Mouse (Mus musculus): Measurements from ENCODE around the gene Atp5h. TPM values are rescaled to one million over a fixed set of nuclear protein-coding genes. Genes with fewer than 3 reads are reported as not detected.

Gene Atp5h
- total RNA-seq, 1 experiment = 342 TPM

DNA sequence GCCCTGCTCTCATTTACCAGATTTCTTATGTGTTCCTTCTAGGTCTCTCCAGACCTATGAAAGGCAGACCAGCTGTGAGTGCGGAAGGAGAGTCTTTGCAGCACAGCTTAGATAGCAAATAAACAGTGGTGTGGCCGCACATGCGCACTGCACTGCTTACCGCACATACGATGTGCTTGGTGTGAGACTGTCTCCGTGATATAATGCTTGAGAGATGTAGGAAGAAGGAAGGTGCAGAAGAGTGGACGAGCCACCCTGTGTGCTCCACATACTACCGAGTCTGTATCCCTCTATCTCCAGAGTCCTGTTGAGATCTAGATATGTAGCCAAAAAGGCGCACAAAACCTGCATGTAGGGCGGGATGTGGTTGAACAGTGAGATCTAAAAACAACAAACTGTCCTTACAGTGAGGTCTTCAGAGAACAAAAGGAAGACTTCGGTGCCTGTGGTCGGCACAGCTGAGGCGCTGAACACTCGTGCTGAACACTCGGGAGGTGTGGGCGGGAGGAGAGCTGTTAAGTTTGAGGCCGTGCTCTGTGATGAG, 12.8 kb downstream of the Atp5h start:
- Histone ChIP-seq H3K4me3 (ENCODE audit: insufficient read depth in 1 of 2, low read depth in 1 of 2, low read length in 2 of 2, poor library complexity in 1 of 2, severe bottlenecking in 1 of 2) (no peak overlapping the region), H3K9me3 (ENCODE audit: control insufficient read depth, insufficient read depth, low read depth, low read length) (no peaks in the 10 kb centered on the region), H3K9ac (ENCODE audit: insufficient read depth, low read depth, low read length, poor library complexity, severe bottlenecking) (no peak overlapping the region), H3K27ac (ENCODE audit: insufficient read depth, low read depth, low read length, poor library complexity, severe bottlenecking) (no peak overlapping the region), H3K4me1 (ENCODE audit: control insufficient read depth in 2 of 2, insufficient read depth in 2 of 2, low read length in 2 of 2, poor library complexity in 1 of 2) (peaks cover 6 to 33% of the 10 kb centered on the region in 2 experiments; a peak in 3 of 4 replicates), H3K36me3 (ENCODE audit: control insufficient read depth, insufficient read depth, low read length, poor library complexity, severe bottlenecking) (peaks cover 5% of the 10 kb centered on the region; the same call in 1 of the 2 replicates)
- TF ChIP-seq CHD2 (IDR thresholded peaks at IDR 0.05; ENCODE audit: low read depth, low read length) (no peak), ZC3H11A (IDR thresholded peaks at IDR 0.05; ENCODE audit: borderline replicate concordance, low read depth, low read length) (no peak), MAFK (IDR thresholded peaks at IDR 0.05; ENCODE audit: insufficient read depth, low read depth, low read length) (no peak), ZNF384 (IDR thresholded peaks at IDR 0.05; ENCODE audit: low read depth, low read length) (no peak), HCFC1 (IDR thresholded peaks at IDR 0.05; ENCODE audit: borderline replicate concordance, insufficient read depth, low read length) (no peak)
- in situ Hi-C loops (cut with MboI; ENCODE audit: low sequenced_read_pairs in 2 of 2, unreplicated experiment in 2 of 2) = no loop called here
- no peak for DNase-seq (ENCODE audit: low read depth, low spot score)

DNA sequence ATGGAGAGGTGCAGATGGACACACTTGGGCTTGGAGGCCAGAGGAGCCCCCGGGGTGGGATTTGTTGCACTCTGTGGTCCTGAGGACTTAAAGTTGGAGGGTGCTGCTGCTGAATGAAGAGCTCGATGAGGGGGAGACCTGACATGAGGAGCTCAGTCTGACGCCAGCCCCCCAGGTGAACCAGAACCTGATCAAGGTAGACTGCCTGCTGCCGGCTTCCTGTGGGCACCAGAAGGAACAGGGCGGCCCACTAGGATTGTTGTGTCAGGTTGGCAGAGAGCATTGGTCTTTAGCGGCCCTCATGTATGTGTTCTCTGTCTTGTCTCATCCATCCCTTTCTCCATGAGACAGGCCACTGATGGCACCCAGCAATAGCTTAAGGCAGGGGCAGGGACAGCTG, 14.0 kb downstream of the Atp5h start:
- H3K36me3 ChIP-seq (ENCODE audit: control insufficient read depth, insufficient read depth, low read length, poor library complexity, severe bottlenecking) = peaks cover 2% of the 10 kb centered on the region; the same call in 1 of the 2 replicates
- H3K4me3 ChIP-seq (ENCODE audit: insufficient read depth in 1 of 2, low read depth in 1 of 2, low read length in 2 of 2, poor library complexity in 1 of 2, severe bottlenecking in 1 of 2) = no peak overlapping the region
- peaks cover 6 to 26% of the 10 kb centered on the region in 2 experiments for H3K4me1 ChIP-seq (ENCODE audit: control insufficient read depth in 2 of 2, insufficient read depth in 2 of 2, low read length in 2 of 2, poor library complexity in 1 of 2)
- no peak overlapping the region for H3K27ac ChIP-seq (ENCODE audit: insufficient read depth, low read depth, low read length, poor library complexity, severe bottlenecking)
- TF ChIP-seq CHD2 (IDR thresholded peaks at IDR 0.05; ENCODE audit: low read depth, low read length) (no peak), MAFK (IDR thresholded peaks at IDR 0.05; ENCODE audit: insufficient read depth, low read depth, low read length) (no peak), ZNF384 (IDR thresholded peaks at IDR 0.05; ENCODE audit: low read depth, low read length) (no peak), ZC3H11A (IDR thresholded peaks at IDR 0.05; ENCODE audit: borderline replicate concordance, low read depth, low read length) (no peak), HCFC1 (IDR thresholded peaks at IDR 0.05; ENCODE audit: borderline replicate concordance, insufficient read depth, low read length) (no peak)
- no peak overlapping the region; the same call in 1 of the 2 replicates for H3K9ac ChIP-seq (ENCODE audit: insufficient read depth, low read depth, low read length, poor library complexity, severe bottlenecking)
- no peaks in the 10 kb centered on the region for H3K9me3 ChIP-seq (ENCODE audit: control insufficient read depth, insufficient read depth, low read depth, low read length)
- DNase-seq (ENCODE audit: low read depth, low spot score) = no peak
- in situ Hi-C loops (cut with MboI; ENCODE audit: low sequenced_read_pairs in 2 of 2, unreplicated experiment in 2 of 2) = no loop called here

DNA sequence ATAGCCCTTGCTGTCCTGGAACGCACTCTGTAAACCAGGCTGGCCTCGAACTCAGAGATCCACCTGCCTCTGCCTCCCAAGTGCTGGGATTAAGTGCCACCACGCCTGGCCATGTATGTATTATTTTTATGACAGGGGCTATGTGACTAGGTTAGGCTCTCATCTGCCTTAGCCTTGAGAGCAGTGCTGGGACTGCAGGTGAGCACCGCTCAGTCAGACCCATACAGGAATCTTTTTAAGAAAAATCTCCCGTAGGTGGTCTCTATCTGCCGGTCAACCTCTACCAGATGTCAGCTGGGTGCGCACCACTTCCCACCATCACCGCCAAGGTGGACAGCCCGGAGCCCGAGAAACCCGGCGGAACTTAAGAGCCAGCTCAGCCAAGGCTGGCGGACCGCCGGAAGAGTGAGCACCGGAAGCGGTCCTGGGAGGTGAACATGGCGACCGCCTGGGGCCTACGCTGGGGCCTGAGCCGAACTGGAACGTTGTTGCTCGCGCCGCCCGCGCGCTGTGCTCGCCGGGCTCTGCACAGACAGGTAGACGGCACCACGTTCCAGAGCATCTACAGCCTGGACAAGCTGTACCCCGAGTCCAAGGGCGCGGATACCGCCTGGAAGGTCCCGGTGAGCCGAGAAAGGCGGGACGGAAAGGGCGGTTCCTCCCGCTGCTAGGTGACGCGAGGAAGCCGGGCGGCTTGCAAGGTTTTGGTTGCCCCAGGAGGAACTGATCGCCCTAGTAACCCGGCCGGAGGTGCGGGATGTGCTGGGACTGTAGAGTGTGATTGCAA, 16.2 kb downstream of the Atp5h start, which contains the start of gene Mrpl58:
TSS of gene Mrpl58 (plus strand) at position 415 of the 787 bp plus-strand sequence.
- peaks cover 6 to 14% of the 10 kb centered on the region in 2 experiments for H3K4me1 ChIP-seq (ENCODE audit: control insufficient read depth in 2 of 2, insufficient read depth in 2 of 2, low read length in 2 of 2, poor library complexity in 1 of 2)
- peak within 1 kb of the TSS; percentile 98 for H3K9ac ChIP-seq (ENCODE audit: insufficient read depth, low read depth, low read length, poor library complexity, severe bottlenecking)
- TF ChIP-seq ZNF384 (IDR thresholded peaks at IDR 0.05; ENCODE audit: low read depth, low read length) (no peak), HCFC1 (IDR thresholded peaks at IDR 0.05; ENCODE audit: borderline replicate concordance, insufficient read depth, low read length) (peak; percentile 82)
- no peaks in the 10 kb centered on the region for H3K9me3 ChIP-seq (ENCODE audit: control insufficient read depth, insufficient read depth, low read depth, low read length)
- in situ Hi-C loops (cut with MboI; ENCODE audit: low sequenced_read_pairs in 2 of 2, unreplicated experiment in 2 of 2) = no loop called here
- DNase-seq (ENCODE audit: low read depth, low spot score) = peak; percentile 71
- H3K4me3 ChIP-seq (ENCODE audit: insufficient read depth in 1 of 2, low read depth in 1 of 2, low read length in 2 of 2, poor library complexity in 1 of 2, severe bottlenecking in 1 of 2) = peak within 1 kb of the TSS; percentile 90 to 99
- H3K27ac ChIP-seq (ENCODE audit: insufficient read depth, low read depth, low read length, poor library complexity, severe bottlenecking) = peak within 1 kb of the TSS; percentile 65; the same call in 1 of the 2 replicates
- no peaks in the 10 kb centered on the region; the same call in 1 of the 2 replicates for H3K36me3 ChIP-seq (ENCODE audit: control insufficient read depth, insufficient read depth, low read length, poor library complexity, severe bottlenecking)

DNA sequence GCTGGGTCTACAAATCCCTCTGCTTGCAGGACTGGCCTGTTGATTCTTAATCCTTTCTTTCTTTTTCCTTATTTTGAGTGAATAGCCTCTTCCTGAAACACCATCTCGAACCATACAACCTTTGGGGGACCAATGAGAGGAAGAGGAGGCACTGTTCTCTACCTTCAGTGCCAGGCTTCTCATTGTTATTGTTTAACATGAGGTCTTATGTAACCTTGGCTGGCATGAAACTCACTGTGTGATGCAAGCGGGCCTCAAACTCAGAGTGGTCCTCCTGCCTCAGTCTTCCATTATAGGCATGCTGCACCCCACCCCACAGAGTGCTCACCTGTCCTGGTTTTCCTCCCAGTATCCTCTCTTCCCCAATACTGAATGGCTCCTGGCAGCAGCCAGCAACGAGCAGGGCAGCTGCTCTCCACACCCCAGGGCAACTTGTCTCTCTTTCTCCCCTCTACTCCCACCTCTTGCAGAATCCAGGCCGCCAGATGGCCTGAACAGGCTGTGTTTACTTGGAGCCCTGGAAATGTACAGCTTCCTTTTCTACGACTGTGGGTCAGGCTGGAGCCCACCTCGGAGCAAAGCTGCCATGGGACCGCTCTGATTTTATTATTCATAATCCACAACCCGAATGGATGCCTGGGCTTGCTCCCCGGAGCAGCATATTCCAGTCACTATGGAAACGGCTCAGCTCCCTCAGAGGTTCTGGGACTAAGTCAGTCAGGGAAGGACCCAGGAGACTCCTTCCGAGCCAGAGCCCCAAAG, 19.0 kb downstream of the Atp5h start:
- Histone ChIP-seq H3K27ac (ENCODE audit: insufficient read depth, low read depth, low read length, poor library complexity, severe bottlenecking) (no peak overlapping the region), H3K9ac (ENCODE audit: insufficient read depth, low read depth, low read length, poor library complexity, severe bottlenecking) (no peak overlapping the region), H3K36me3 (ENCODE audit: control insufficient read depth, insufficient read depth, low read length, poor library complexity, severe bottlenecking) (no peaks in the 10 kb centered on the region), H3K4me3 (ENCODE audit: insufficient read depth in 1 of 2, low read depth in 1 of 2, low read length in 2 of 2, poor library complexity in 1 of 2, severe bottlenecking in 1 of 2) (no peak overlapping the region), H3K9me3 (ENCODE audit: control insufficient read depth, insufficient read depth, low read depth, low read length) (no peaks in the 10 kb centered on the region), H3K4me1 (ENCODE audit: control insufficient read depth in 2 of 2, insufficient read depth in 2 of 2, low read length in 2 of 2, poor library complexity in 1 of 2) (peaks cover 6 to 7% of the 10 kb centered on the region in 2 experiments; a peak in 3 of 4 replicates)
- DNase-seq (ENCODE audit: low read depth, low spot score) = no peak
- in situ Hi-C loops (cut with MboI; ENCODE audit: low sequenced_read_pairs in 2 of 2, unreplicated experiment in 2 of 2) = no loop called here
- TF ChIP-seq HCFC1 (IDR thresholded peaks at IDR 0.05; ENCODE audit: borderline replicate concordance, insufficient read depth, low read length) = no peak
- no peak for TF ChIP-seq ZNF384 (IDR thresholded peaks at IDR 0.05; ENCODE audit: low read depth, low read length)
- no peak for TF ChIP-seq CHD2 (IDR thresholded peaks at IDR 0.05; ENCODE audit: low read depth, low read length)
- TF ChIP-seq MAFK (IDR thresholded peaks at IDR 0.05; ENCODE audit: insufficient read depth, low read depth, low read length) = no peak
- TF ChIP-seq ZC3H11A (IDR thresholded peaks at IDR 0.05; ENCODE audit: borderline replicate concordance, low read depth, low read length) = no peak

All from ES-E14 (cell line).